Mouse (Mus musculus) embryonic facial prominence, embryonic 11.5 days (tissue): ENCODE measurements around the gene Ddi2. TPM values are rescaled to one million over a fixed set of nuclear protein-coding genes. Genes with fewer than 3 reads are reported as not detected.

Source experiments
- ATAC-seq: fragments of 200-750 bp; cut with Nextera tagmentation; replicated peaks from 2 replicates; pipeline ENCODE4 v1.8.0; 2017; ENCODE audit warnings: low read depth; ENCODE audit not compliant: insufficient number of reproducible peaks, low FRiP score, low TSS enrichment
- DNase-seq: peaks from one replicate; pipeline ENCODE4 v3.0.0-alpha.2; 2015; ENCODE audit warnings: low spot score
- H3K27ac ChIP-seq: fragments of 300-500 bp; sonication (generic); replicated peaks from 2 replicates; pipeline ENCODE4 v1.5.1; 2014; ENCODE audit warnings: mild to moderate bottlenecking, low read depth, low read length, control low read depth
- H3K27me3 ChIP-seq: fragments of 300-500 bp; sonication (generic); 2 replicates; pipeline ENCODE4 v1.6.1; 2014; ENCODE audit warnings: mild to moderate bottlenecking, low read length, moderate library complexity, mixed read lengths; ENCODE audit not compliant: control insufficient read depth, insufficient read depth
- H3K36me3 ChIP-seq: fragments of 300-500 bp; sonication (generic); replicated peaks from 2 replicates; pipeline ENCODE4 v1.6.1; 2014; ENCODE audit warnings: low read depth, mild to moderate bottlenecking, low read length, moderate library complexity, mixed read lengths; ENCODE audit not compliant: control insufficient read depth, insufficient read depth
- H3K4me1 ChIP-seq: fragments of 300-500 bp; sonication (generic); 2 replicates; pipeline ENCODE4 v1.6.1; 2014; ENCODE audit warnings: low read length, mixed read lengths; ENCODE audit not compliant: control insufficient read depth, insufficient read depth
- H3K4me2 ChIP-seq: fragments of 300-500 bp; sonication (generic); 2 replicates; pipeline ENCODE4 v1.6.1; 2014; ENCODE audit warnings: low read depth, mild to moderate bottlenecking, control low read depth, low read length, moderate library complexity
- H3K4me3 ChIP-seq: fragments of 300-500 bp; sonication (generic); 2 replicates; pipeline ENCODE4 v1.5.1; 2014; ENCODE audit warnings: low read depth, low read length, control low read depth
- H3K9ac ChIP-seq: fragments of 300-500 bp; sonication (generic); replicated peaks from 2 replicates; pipeline ENCODE4 v1.6.1; 2014; ENCODE audit warnings: mild to moderate bottlenecking, control low read depth, low read length
- H3K9me3 ChIP-seq: fragments of 300-500 bp; sonication (generic); replicated peaks from 2 replicates; pipeline ENCODE4 v1.6.1; 2016; ENCODE audit warnings: mild to moderate bottlenecking, low read length, inconsistent platforms, mixed read lengths; ENCODE audit not compliant: control insufficient read depth
- WGBS: fragments of 180-500 bp; shearing (Covaris S2); extraction: QIAGEN DNeasy Blood & Tissue Kit; methylation state at CpG from one replicate; pipeline ENCODE4 v1.1.7; 2014; 5-methylcytosine and 5-hydroxymethylcytosine counted together
- polyA plus RNA-seq: library from polyadenylated mRNA; unstranded; fragments of >200 nt; fragmentation: Nextera tagmentation; extraction: Ambion mirVana; gene quantifications from 2 replicates; pipeline ENCODE4 v1.2.1, GENCODE M21; 2014

Gene Ddi2
- polyA plus RNA-seq, 1 experiment from 2014 or later = 17.9 TPM

- Histone ChIP-seq H3K9me3 (no peaks in the 10 kb centered on the region), H3K27me3 (no peaks in the 10 kb centered on the region), H3K9ac (peak overlapping the region; percentile 65), H3K36me3 (no peaks in the 10 kb centered on the region), H3K4me2 (peak overlapping the region; percentile 62), H3K4me3 (peak overlapping the region; percentile 37), H3K4me1 (0 out of 2 replicates have a peak, but pooled peaks cover 2% of the 10 kb centered on the region), H3K27ac (no peak overlapping the region)
- DNase-seq (no peak), ATAC-seq (no peak)
- 26% methylated on average over 9 of the region's 9 CpGs for WGBS
Observed at GRCm38 (mm10) chr4:141735206-141735560, 12.0 kb upstream of the Ddi2 start.

DNA sequence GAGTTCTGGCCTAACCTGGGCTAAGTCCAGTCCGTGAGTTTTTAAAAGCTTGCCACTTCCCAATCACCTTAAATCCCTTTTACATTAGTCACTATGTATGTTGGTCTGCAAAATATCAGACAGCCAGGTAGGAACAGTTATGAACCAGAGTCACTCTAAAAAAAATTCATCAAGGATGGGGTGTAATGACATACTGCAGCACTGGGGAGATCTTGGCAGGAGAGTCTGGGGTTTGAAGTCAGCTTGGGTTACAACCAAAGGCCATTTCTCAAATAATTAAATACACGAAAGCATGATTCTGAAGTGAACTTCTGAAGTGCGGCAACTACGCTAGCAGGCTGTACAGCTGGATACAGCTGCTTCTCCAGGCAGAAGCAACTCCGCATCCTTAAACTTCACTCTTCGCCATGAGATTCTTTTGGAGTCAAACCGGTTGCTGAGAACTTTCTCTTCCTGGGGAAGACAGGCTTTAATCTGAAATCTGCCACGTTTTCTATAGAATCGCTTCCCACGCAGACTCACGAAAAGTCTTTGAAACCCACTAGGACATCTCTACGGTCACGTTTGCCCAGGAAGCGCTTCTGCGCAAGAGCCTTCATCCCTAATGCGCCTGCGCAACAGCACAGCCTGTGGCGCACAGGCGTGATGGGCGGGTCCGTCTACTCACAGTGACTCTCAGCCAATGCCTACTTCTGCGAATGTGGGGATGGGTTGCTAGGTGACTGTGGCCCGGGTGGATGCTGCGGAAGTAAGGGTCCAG is 11.4 kb upstream of the Ddi2 start:
- H3K9ac ChIP-seq = peak overlapping the region; percentile 65
- H3K36me3 ChIP-seq = no peaks in the 10 kb centered on the region
- no peaks in the 10 kb centered on the region for H3K9me3 ChIP-seq
- H3K27me3 ChIP-seq = no peaks in the 10 kb centered on the region
- H3K27ac ChIP-seq = no peak overlapping the region
- DNase-seq (peak; percentile 97), ATAC-seq (peak; percentile 94)
- peak overlapping the region; percentile 37 for H3K4me3 ChIP-seq
- H3K4me1 ChIP-seq = 0 out of 2 replicates have a peak, but pooled peaks cover 2% of the 10 kb centered on the region
- H3K4me2 ChIP-seq = peak overlapping the region; percentile 62
- WGBS = 7% methylated on average over 24 of the region's 24 CpGs

- no peak overlapping the region for H3K9ac ChIP-seq
- no peaks in the 10 kb centered on the region for H3K36me3 ChIP-seq
- ATAC-seq (no peak), DNase-seq (no peak)
- H3K4me1 ChIP-seq = 0 out of 2 replicates have a peak, but pooled peaks cover 2% of the 10 kb centered on the region
- H3K27me3 ChIP-seq = no peaks in the 10 kb centered on the region
- H3K4me3 ChIP-seq = no peak overlapping the region
- WGBS = 75% methylated on average over 5 of the region's 5 CpGs
- no peak overlapping the region for H3K27ac ChIP-seq
- H3K4me2 ChIP-seq = no peak overlapping the region
- no peaks in the 10 kb centered on the region for H3K9me3 ChIP-seq
Observed at GRCm38 (mm10) chr4:141731766-141732165, 8.5 kb upstream of the Ddi2 start.

GRCm38 (mm10) chr4:141730401-141730800 is 7.2 kb upstream of the Ddi2 start:
- no peak for ATAC-seq
- H3K9ac ChIP-seq = no peak overlapping the region
- no peak overlapping the region for H3K4me3 ChIP-seq
- 0 out of 2 replicates have a peak, but pooled peaks cover 2% of the 10 kb centered on the region for H3K4me1 ChIP-seq
- no peak overlapping the region for H3K4me2 ChIP-seq
- H3K36me3 ChIP-seq = no peaks in the 10 kb centered on the region
- no peak for DNase-seq
- no peak overlapping the region for H3K27ac ChIP-seq
- 85% methylated on average over 13 of the region's 13 CpGs for WGBS
- H3K9me3 ChIP-seq = no peaks in the 10 kb centered on the region
- H3K27me3 ChIP-seq = no peaks in the 10 kb centered on the region

DNA sequence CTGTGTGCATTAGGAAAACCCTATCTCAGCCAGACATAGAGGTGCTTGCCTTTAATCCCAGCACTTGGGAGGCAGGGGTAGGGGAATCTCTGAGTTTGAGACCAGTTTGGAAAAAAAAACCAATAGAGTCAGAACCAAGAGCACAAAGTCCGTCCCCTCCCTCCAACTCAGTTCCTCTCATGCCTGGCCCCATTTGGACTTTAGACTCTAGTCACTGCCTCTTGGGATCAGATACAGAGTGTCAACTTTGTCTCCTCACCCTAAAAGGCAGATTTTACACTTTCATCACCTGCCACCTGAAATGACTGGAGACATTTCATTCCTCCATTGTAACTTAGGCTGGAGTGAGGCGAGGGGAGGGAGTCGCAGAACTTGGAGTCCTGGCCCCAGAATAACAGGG is 6.0 kb upstream of the Ddi2 start:
- no peaks in the 10 kb centered on the region for H3K36me3 ChIP-seq
- H3K27me3 ChIP-seq = no peaks in the 10 kb centered on the region
- H3K27ac ChIP-seq = no peak overlapping the region
- no peaks in the 10 kb centered on the region for H3K9me3 ChIP-seq
- H3K9ac ChIP-seq = no peak overlapping the region
- no peak overlapping the region for H3K4me3 ChIP-seq
- no peak overlapping the region for H3K4me2 ChIP-seq
- ATAC-seq (no peak), DNase-seq (no peak)
- 79% methylated on average over 3 of the region's 3 CpGs for WGBS
- H3K4me1 ChIP-seq = no peaks in the 10 kb centered on the region

DNA sequence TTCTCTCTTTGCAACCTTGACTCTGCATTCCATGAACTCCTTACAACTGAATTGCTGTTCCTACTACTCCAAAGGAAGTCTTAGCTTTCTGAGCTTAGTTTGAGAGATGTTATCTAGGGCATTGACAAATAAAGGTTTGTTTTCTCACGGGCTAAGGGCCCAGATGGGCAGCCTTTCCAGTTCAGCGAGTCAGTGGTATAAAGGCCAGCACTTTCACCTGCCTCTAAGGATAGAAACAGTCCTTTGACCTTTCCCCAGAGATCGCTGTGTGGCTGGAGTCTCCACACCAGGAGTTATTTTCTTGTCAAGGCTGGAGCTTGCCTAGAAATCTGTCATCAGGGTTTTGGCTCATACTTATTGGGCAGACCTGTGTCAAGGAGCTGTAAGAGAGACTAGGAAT is 2.5 kb upstream of the Ddi2 start:
- Histone ChIP-seq H3K27ac (no peak overlapping the region), H3K9me3 (no peaks in the 10 kb centered on the region), H3K4me3 (no peak overlapping the region), H3K4me2 (no peak overlapping the region), H3K4me1 (no peaks in the 10 kb centered on the region), H3K27me3 (no peaks in the 10 kb centered on the region), H3K36me3 (no peaks in the 10 kb centered on the region), H3K9ac (no peak overlapping the region)
- DNase-seq (no peak), ATAC-seq (no peak)
- 59% methylated on average over 3 of the region's 3 CpGs for WGBS

DNA sequence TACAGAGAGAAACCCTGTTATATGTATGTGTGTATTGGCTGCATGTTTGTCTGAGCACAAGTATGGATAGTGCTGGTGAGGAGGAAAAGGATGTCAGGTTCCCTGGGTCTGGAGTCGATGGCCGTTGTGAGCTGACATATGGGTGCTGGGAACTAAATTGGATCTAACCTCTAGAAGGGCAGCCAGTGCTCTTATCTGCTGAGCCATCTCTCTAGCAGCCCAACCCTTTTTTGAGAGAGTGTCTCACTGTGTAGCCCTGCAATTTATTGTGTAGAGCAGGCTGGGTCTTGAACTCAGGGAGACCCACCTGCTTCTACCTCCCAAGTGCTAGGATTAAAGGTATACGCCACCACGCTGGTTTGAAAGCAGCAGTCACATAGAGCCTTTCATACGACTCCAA is 2.1 kb upstream of the Ddi2 start:
- no peak overlapping the region for H3K9ac ChIP-seq
- H3K4me1 ChIP-seq = no peaks in the 10 kb centered on the region
- H3K27ac ChIP-seq = no peak overlapping the region
- no peak for DNase-seq
- no peak overlapping the region for H3K4me3 ChIP-seq
- H3K36me3 ChIP-seq = no peaks in the 10 kb centered on the region
- no peak for ATAC-seq
- no peaks in the 10 kb centered on the region for H3K27me3 ChIP-seq
- H3K4me2 ChIP-seq = no peak overlapping the region
- WGBS = 72% methylated on average over 5 of the region's 5 CpGs
- no peaks in the 10 kb centered on the region for H3K9me3 ChIP-seq

GRCm38 (mm10) chr4:141724594-141724993 is 1.4 kb upstream of the Ddi2 start:
- H3K9ac ChIP-seq = no peak overlapping the region
- no peaks in the 10 kb centered on the region for H3K27me3 ChIP-seq
- no peak overlapping the region for H3K4me2 ChIP-seq
- no peak overlapping the region for H3K4me3 ChIP-seq
- ATAC-seq (no peak), DNase-seq (no peak)
- 75% methylated on average over 11 of the region's 11 CpGs for WGBS
- H3K4me1 ChIP-seq = no peaks in the 10 kb centered on the region
- H3K36me3 ChIP-seq = no peaks in the 10 kb centered on the region
- H3K27ac ChIP-seq = no peak overlapping the region
- H3K9me3 ChIP-seq = no peaks in the 10 kb centered on the region
